Mouse (Mus musculus) retina, postnatal 1 day (tissue): ENCODE data around the gene Xbp1.
"Not testable (repeated sequence)": the region's sequence is repeated elsewhere in the genome, so short reads cannot be mapped to it uniquely, and the experiment has no call there.

Experiments
- DNase-seq: peaks from one replicate; pipeline ENCODE4 v3.0.0-alpha.2; 2012

Gene Xbp1

GRCm38 (mm10) chr11:5502351-5503051 is 18.0 kb upstream of the Xbp1 start:
- DNase-seq: no peak

DNA sequence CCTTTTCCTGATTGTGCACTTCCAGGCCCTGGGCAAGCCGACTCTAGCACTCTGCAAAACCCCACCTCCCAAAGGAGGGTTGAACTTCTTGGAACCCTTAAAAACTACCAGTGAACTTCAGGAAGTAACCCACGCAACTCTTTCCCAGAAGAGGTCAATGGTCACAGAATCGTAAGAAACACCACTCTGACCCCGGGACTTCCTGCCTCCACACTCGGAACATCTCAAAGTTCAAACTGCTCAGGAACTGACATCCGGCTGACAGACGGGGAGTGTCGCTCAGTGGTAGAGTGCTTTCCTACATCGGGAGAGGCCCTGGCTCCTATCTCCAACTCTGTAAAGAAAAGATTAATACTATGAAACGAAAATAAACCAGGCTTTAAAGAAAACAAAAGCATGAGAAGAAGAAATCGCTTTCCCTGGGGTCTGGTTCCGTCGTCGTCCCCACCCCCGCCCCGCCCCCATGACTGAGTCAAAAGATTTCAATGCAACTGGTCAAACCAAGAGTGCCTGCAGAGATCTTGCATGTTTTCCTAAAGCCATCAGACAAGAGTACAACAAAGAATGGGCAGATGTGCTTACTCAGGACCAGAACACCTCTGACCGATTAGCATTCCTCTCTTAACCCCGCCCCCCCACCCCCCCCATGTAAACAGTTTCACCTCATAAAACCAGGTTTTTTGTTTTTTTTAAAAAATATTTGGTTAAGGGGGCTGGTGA is 14.4 kb upstream of the Xbp1 start:
- no peak for DNase-seq

GRCm38 (mm10) chr11:5509215-5510098 is 11.0 kb upstream of the Xbp1 start:
- peak; percentile 48 for DNase-seq

DNA sequence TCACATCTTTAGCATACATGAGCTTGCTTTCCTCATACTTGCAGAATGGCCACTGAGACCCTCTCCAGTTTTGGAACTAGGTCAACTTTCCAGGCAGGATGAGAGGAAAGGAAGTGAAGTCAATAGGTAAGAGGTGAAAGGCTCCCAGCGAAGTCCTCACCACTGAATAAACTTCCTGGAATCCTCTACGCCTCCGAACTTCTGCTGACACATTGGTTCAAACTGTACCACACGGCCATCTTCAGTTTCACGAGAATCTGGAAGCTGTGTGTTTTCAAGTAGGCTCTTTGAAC is 10.4 kb upstream of the Xbp1 start:
- DNase-seq: no peak

- DNase-seq: not testable (repeated sequence)
Observed at GRCm38 (mm10) chr11:5510686-5511085, 9.8 kb upstream of the Xbp1 start.

- no peak for DNase-seq
Observed at GRCm38 (mm10) chr11:5512099-5512725, 8.2 kb upstream of the Xbp1 start.

- DNase-seq: no peak
Observed at GRCm38 (mm10) chr11:5512961-5513360, 7.5 kb upstream of the Xbp1 start.

DNA sequence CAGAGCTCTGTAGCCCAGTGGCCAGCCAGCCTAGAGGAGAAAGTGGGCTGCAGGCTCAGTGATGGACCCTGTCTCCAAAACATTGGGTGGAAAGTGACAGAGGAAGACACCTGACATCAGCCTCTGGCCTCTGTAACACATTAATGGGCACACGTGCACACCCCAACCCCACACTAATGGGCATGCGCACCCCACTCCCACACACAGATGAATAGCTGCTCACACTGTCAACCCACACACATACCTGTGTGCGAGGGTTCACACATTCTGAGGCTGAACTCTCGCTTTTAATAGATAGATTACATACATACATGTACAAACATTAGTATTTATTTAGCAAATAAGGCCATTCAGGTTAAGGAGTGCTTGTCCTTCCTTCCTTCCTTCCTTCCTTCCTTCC is 6.4 kb upstream of the Xbp1 start:
- DNase-seq: no peak

DNA sequence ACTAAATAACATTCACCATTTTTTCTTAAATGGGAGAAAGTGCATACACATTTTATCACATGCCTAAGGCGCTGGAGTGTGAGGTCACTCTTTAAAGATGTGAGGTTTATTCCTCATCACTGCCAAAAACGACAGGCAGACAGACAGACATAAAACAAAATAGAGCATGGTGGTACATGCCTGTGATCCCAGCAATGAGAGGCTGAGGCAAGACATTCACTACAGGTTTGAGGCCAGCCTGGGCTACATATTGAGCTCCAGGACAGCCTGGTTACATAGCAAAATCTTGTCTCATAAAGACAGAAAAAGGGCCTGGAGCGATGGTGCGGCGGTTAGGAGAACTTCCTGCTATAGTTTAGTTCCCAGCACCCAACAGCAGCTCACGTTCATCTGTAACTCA is 5.3 kb upstream of the Xbp1 start:
- DNase-seq: no peak

DNA sequence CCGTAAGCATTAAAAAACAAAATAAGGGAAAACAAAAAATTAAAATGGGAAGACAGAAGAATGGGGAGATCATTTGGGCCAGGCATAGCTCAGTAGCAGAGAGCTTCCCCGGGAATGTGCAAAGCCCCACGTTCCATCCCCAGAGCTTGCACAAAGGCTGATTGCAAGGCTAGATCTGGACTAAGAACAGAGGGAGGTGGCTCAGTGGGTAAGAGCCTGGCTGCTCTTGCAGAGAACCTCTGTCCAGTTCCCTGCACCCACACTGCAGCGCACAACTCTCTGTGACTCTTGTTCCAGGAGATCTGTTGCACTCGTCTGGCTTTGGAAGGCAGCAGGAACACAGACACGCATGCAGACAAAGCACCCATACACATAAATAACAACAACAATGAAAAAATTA is 4.8 kb upstream of the Xbp1 start:
- no peak for DNase-seq

DNA sequence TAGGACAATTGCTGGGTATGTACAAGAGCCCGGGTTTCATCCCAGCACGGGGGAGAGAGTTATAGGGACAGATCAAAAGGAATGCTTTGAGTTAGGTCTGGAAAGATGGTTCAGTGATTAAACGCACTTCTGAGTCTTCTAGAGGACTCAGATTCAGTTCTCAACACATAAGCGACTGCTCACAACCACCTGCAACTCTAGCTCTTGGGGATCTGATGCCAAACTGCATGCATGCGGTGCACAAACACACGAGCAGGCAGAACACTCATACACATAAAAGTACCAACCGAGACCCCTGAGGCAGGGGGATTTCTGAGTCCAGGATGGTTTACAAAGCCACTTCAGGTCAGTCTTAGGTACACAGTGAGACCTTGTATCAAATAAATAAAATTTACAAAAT is 4.3 kb upstream of the Xbp1 start:
- DNase-seq: no peak

DNA sequence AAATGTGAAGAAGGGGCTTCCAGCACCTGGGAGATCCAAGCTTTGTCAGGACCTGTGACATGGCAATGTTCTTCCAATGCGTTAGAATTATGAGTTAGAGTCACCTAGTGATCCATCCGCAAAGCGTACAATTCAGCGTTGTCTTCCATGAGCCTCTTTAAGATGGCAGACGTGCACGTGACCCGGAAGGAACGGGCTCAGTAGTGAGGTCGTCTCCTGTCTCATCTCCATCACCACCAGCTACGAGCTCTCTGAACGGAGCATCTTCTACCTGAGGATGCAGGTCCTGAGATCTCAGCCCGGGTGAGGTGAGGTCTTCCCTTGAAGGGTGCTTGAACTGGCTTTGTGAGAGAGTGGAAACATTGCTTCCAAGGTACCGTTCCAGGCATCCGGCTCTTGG is 3.8 kb upstream of the Xbp1 start:
- no peak for DNase-seq

DNA sequence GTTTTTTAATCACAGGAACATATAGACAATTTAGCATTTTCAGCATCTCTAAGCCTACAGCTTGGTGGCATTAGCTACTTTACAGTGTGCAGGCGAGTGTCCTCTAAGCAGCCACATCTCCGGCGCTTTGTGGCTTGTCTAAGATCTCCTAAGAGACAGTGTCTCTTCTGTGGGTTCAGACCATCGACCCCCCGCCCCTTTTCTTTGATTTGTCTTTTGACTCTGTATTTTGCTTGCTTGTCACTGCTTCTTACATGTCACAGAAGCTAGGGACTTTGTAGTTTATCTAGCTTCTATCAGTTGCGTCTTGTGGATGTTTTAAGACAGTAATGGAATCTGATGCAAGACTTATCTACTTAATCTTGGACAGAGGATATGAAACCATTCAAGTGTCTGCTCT is 3.1 kb upstream of the Xbp1 start:
- no peak for DNase-seq

DNA sequence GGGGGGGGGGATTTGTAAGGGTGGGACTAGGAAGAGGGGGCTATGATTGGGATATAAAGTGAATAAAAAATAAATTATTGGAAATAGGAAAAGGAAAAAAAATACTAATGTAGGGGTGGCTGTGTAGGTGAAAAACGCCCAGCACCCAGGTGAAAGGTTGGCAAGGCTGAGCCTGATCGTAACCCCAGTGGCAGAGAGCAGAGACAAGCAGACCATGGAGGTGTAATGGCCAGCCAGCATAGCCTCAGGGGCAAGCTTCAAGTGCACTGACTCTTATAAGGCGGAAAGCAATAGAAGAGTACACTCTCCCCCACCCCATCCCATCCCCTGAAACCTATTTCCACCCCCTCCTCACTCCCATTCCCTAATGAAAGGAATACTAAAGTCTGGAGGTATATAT is 778 bp upstream of the Xbp1 start:
- DNase-seq: no peak

- no peak for DNase-seq
Observed at GRCm38 (mm10) chr11:5521266-5521515, 732 bp downstream of the Xbp1 start.

GRCm38 (mm10) chr11:5521516-5522291 is 1.2 kb downstream of the Xbp1 start:
- peak; percentile 79 for DNase-seq

- DNase-seq: no peak
Observed at GRCm38 (mm10) chr11:5522798-5523415, 2.4 kb downstream of the Xbp1 start.

- DNase-seq: no peak
Observed at GRCm38 (mm10) chr11:5525418-5525817, 5.0 kb downstream of the Xbp1 start.

- DNase-seq: no peak
Observed at GRCm38 (mm10) chr11:5526573-5527439, 6.3 kb downstream of the Xbp1 start.

GRCm38 (mm10) chr11:5527865-5528523 is 7.5 kb downstream of the Xbp1 start:
- DNase-seq: no peak

DNA sequence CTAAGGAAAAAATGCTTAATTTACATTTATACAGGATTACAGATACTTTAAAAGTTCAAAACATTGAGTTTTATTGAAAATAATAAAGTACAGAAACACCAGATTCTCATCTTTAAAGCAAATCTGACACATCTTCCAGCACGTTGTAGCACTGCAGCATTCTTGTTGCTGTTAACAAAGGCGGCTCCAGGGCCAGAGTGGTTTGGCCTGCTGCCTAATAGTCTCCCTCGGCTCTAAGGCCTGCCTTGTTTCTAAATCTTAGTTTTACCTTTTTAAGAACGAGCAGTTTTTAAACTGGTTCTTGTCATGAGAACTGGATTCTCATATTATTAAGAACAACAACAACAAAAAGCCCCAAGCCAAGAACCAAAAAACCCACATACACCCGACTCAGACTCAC is 8.4 kb downstream of the Xbp1 start:
- DNase-seq: no peak
